Mouse (Mus musculus): ENCODE results near the gene Lexm. TPM values are rescaled to one million over a fixed set of nuclear protein-coding genes. Genes with fewer than 3 reads are reported as not detected.

Gene Lexm
- polyA plus RNA-seq, 1 experiment from 2014 or later, result not detected

DNA sequence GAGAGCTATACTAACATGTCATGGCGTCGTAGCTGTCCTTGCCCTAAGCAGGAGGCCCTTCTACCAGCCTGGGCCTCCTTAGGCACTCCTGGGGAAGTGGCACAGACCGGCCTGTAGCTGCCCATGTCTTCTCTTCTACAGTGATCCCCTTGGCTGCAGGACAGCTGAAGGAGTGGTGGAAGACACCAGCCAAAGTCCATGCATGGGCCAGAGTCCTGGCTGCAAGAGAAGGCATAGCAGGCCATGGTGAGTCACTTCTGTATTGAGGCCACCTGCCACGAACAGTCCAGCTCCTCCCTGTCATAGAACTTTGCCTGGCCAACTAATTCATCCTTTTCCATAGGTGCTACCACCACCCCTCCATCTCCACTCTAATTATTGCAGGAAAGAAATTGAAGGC lies 1.9 kb upstream of the Lexm start:
- no peak overlapping the region for H3K27ac ChIP-seq (ENCODE audit: low read length)
- H3K27me3 ChIP-seq (ENCODE audit: control insufficient read depth, insufficient read depth, low read length), result peaks cover 18% of the 10 kb centered on the region; the same call in 1 of the 2 replicates
- H3K4me3 ChIP-seq (replicated peaks; ENCODE audit: low read length), result no peak overlapping the region
- no peaks in the 10 kb centered on the region for H3K9me3 ChIP-seq (replicated peaks; ENCODE audit: control insufficient read depth, low read length)
- no peak for ATAC-seq (ENCODE audit: insufficient read depth, low FRiP score)
- no peak overlapping the region for H3K4me2 ChIP-seq (ENCODE audit: low read depth, low read length)
- WGBS, result 85% methylated on average over 4 of the region's 4 CpGs
- H3K36me3 ChIP-seq (ENCODE audit: control insufficient read depth, insufficient read depth, low read length), result no peaks in the 10 kb centered on the region
- H3K9ac ChIP-seq (ENCODE audit: low read length), result no peak overlapping the region
- peaks cover 7% of the 10 kb centered on the region for H3K4me1 ChIP-seq (ENCODE audit: control insufficient read depth, insufficient read depth, low read length)

DNA sequence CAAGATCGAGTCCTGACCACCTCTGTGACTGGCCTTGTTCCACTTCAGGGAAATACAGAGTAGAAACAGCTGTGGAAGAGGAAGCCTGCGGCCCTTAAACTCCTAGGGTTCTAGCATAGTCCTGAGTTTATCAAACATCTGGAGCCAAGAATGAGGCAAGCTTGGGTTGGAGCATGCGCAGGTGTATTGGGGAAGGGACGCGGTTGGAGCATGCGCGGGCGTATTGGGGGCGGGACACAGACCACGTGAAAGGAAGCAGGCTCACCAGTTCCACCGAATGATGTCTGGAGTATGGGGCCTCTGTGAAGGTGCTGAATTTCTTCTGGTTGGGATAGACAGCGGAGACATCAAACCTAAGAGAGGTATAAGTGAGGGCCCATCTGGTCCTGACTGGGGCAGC lies 1.4 kb downstream of the Lexm start:
- H3K36me3 ChIP-seq (ENCODE audit: control insufficient read depth, insufficient read depth, low read length), result no peaks in the 10 kb centered on the region
- H3K27me3 ChIP-seq (ENCODE audit: control insufficient read depth, insufficient read depth, low read length), result no peaks in the 10 kb centered on the region
- no peak overlapping the region for H3K27ac ChIP-seq (ENCODE audit: low read length)
- no peak for ATAC-seq (ENCODE audit: insufficient read depth, low FRiP score)
- no peaks in the 10 kb centered on the region for H3K9me3 ChIP-seq (replicated peaks; ENCODE audit: control insufficient read depth, low read length)
- H3K4me2 ChIP-seq (ENCODE audit: low read depth, low read length), result no peak overlapping the region
- 72% methylated on average over 12 of the region's 12 CpGs for WGBS
- H3K4me1 ChIP-seq (ENCODE audit: control insufficient read depth, insufficient read depth, low read length), result peaks cover 4% of the 10 kb centered on the region; the same call in 1 of the 2 replicates
- H3K4me3 ChIP-seq (replicated peaks; ENCODE audit: low read length), result no peak overlapping the region
- H3K9ac ChIP-seq (ENCODE audit: low read length), result no peak overlapping the region

DNA sequence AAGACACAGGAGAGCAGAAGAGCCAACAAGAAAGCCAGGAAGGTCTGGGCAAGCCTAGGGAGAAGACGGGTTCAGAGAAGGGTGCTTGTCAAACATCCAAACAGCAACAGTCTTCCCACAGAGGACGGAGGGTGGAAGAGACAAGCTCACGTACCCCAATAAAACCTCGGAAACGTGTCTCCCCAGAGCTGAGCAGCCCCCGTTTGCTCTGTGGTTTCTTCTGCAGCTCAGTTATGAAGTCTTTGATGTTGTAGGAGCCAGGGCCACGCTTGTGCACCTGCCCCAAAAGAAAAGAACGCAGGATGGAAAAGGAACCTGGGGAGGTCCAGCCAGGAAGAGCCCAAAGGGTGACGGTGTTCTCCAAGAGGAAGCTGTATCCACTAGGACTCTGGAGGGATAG lies 2.2 kb downstream of the Lexm start:
- Histone ChIP-seq H3K36me3 (ENCODE audit: control insufficient read depth, insufficient read depth, low read length) (no peaks in the 10 kb centered on the region), H3K9ac (ENCODE audit: low read length) (no peak overlapping the region), H3K4me1 (ENCODE audit: control insufficient read depth, insufficient read depth, low read length) (peaks cover 4% of the 10 kb centered on the region; the same call in 1 of the 2 replicates), H3K4me2 (ENCODE audit: low read depth, low read length) (no peak overlapping the region), H3K4me3 (replicated peaks; ENCODE audit: low read length) (no peak overlapping the region), H3K9me3 (replicated peaks; ENCODE audit: control insufficient read depth, low read length) (no peaks in the 10 kb centered on the region), H3K27ac (ENCODE audit: low read length) (no peak overlapping the region), H3K27me3 (ENCODE audit: control insufficient read depth, insufficient read depth, low read length) (no peaks in the 10 kb centered on the region)
- WGBS, result 82% methylated on average over 9 of the region's 9 CpGs
- no peak for ATAC-seq (ENCODE audit: insufficient read depth, low FRiP score)

DNA sequence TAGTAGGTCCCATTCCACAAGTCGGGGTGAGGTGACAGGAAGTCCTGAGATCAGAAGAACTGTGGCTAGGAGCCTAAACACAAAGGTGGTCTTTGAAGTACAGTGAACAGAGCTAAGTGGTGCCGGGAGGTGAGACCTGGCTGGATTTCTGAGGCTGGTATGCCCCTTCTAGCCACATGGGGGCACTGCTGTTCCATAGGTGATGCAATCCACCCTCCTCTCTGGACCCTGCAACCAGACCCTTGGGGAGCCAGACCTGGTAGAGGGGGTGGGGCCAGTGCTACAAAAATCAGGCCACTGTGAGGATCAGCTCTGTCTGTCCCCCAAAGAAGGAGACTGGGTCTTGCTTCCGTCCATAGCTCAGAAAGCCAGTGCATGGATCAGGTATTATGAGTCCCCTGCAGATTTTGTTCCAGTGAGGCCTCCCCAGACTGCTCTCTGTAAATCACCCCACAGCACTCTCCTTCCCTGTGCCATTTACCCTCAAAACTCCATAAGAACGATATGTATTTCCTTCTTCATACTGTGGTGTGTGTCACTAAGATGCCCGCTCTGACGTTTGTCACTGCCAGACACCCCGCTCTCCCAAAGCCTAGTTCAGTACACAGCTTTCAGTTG lies 2.8 kb downstream of the Lexm start:
- H3K36me3 ChIP-seq (ENCODE audit: control insufficient read depth, insufficient read depth, low read length), result no peaks in the 10 kb centered on the region
- no peaks in the 10 kb centered on the region for H3K9me3 ChIP-seq (replicated peaks; ENCODE audit: control insufficient read depth, low read length)
- peak; percentile 37; the same call in 1 of the 2 replicates for ATAC-seq (ENCODE audit: insufficient read depth, low FRiP score)
- H3K4me1 ChIP-seq (ENCODE audit: control insufficient read depth, insufficient read depth, low read length), result peaks cover 4% of the 10 kb centered on the region; the same call in 1 of the 2 replicates
- H3K27me3 ChIP-seq (ENCODE audit: control insufficient read depth, insufficient read depth, low read length), result no peaks in the 10 kb centered on the region
- H3K4me3 ChIP-seq (replicated peaks; ENCODE audit: low read length), result no peak overlapping the region
- no peak overlapping the region for H3K9ac ChIP-seq (ENCODE audit: low read length)
- no peak overlapping the region for H3K4me2 ChIP-seq (ENCODE audit: low read depth, low read length)
- H3K27ac ChIP-seq (ENCODE audit: low read length), result no peak overlapping the region
- 42% methylated on average over 7 of the region's 7 CpGs for WGBS

DNA sequence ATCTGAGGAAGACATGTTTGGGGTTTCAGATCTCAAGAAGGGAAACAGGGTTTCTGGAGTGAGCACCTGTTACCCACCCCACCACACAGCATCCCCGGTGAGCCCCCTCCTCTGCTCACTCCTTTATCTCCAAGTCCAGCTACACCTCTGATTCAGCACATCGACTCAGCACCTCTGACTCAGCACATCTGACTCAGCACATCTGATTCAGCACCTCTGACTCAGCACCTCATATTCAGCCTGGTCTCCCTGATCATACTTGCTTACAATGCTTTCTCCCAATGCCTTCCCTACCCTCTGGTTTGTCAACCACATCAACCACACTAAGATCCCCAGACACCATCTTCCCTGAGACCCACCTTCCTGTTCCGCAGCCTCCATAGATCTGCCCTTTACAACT lies 3.5 kb downstream of the Lexm start:
- Histone ChIP-seq H3K4me2 (ENCODE audit: low read depth, low read length) (no peak overlapping the region), H3K4me1 (ENCODE audit: control insufficient read depth, insufficient read depth, low read length) (peaks cover 4% of the 10 kb centered on the region; the same call in 1 of the 2 replicates), H3K36me3 (ENCODE audit: control insufficient read depth, insufficient read depth, low read length) (no peaks in the 10 kb centered on the region), H3K27ac (ENCODE audit: low read length) (no peak overlapping the region), H3K27me3 (ENCODE audit: control insufficient read depth, insufficient read depth, low read length) (no peaks in the 10 kb centered on the region), H3K9me3 (replicated peaks; ENCODE audit: control insufficient read depth, low read length) (no peaks in the 10 kb centered on the region), H3K4me3 (replicated peaks; ENCODE audit: low read length) (no peak overlapping the region), H3K9ac (ENCODE audit: low read length) (no peak overlapping the region)
- no peak for ATAC-seq (ENCODE audit: insufficient read depth, low FRiP score)
- 56% methylated on average over 3 of the region's 3 CpGs for WGBS

DNA sequence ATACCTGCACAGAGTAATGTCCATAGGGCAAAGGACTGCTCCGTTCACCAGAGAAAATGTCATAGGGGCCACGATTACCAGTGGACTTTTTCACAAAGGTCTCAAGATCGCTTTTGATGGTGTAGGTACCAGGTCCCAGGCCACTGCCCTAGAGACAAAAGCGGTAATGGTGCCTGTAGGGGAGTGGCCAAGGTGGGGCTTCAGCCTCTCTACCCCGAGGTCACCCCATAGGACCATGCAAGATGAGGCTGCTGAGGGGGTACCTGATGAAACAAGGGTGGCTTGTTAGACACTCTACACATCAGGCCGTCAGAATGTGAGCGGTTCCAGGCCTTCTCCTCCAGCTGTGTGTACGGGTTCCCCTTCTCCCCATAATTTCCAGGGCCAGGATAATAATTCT lies 3.9 kb downstream of the Lexm start:
- H3K36me3 ChIP-seq (ENCODE audit: control insufficient read depth, insufficient read depth, low read length), result no peaks in the 10 kb centered on the region
- no peak overlapping the region for H3K9ac ChIP-seq (ENCODE audit: low read length)
- WGBS, result 73% methylated on average over 8 of the region's 8 CpGs
- ATAC-seq (ENCODE audit: insufficient read depth, low FRiP score), result no peak
- no peaks in the 10 kb centered on the region for H3K27me3 ChIP-seq (ENCODE audit: control insufficient read depth, insufficient read depth, low read length)
- peaks cover 4% of the 10 kb centered on the region; the same call in 1 of the 2 replicates for H3K4me1 ChIP-seq (ENCODE audit: control insufficient read depth, insufficient read depth, low read length)
- 0 out of 2 replicates have a peak, but pooled peaks cover 4% of the 10 kb centered on the region for H3K9me3 ChIP-seq (replicated peaks; ENCODE audit: control insufficient read depth, low read length)
- no peak overlapping the region for H3K4me3 ChIP-seq (replicated peaks; ENCODE audit: low read length)
- H3K4me2 ChIP-seq (ENCODE audit: low read depth, low read length), result no peak overlapping the region
- no peak overlapping the region for H3K27ac ChIP-seq (ENCODE audit: low read length)

DNA sequence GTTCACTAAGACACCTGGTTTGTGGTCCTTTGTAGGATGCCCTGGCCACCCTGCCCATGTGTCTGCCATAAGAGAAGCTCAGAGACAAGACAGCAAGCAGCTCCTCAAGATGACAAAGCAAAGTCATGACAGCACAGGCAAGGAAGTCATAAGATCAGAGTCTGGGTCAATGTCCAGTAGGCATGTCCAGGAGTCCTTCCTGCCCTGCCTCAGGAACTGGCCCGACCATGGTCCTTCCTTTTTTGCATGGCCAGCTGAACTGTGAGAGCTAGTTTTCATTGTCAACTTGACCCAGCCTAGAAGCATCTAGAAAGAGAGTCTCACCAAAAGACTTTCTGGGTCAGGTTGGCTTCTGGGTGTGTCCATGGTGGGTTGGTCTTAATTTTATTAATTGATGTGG lies 9.1 kb downstream of the Lexm start:
- Histone ChIP-seq H3K27ac (ENCODE audit: low read length) (no peak overlapping the region), H3K4me3 (replicated peaks; ENCODE audit: low read length) (no peak overlapping the region), H3K4me2 (ENCODE audit: low read depth, low read length) (no peak overlapping the region), H3K9ac (ENCODE audit: low read length) (no peak overlapping the region), H3K9me3 (replicated peaks; ENCODE audit: control insufficient read depth, low read length) (0 out of 2 replicates have a peak, but pooled peaks cover 4% of the 10 kb centered on the region), H3K36me3 (ENCODE audit: control insufficient read depth, insufficient read depth, low read length) (no peaks in the 10 kb centered on the region), H3K4me1 (ENCODE audit: control insufficient read depth, insufficient read depth, low read length) (no peaks in the 10 kb centered on the region), H3K27me3 (ENCODE audit: control insufficient read depth, insufficient read depth, low read length) (no peaks in the 10 kb centered on the region)
- WGBS, result 90% methylated on average over 1 of the region's 1 CpGs
- ATAC-seq (ENCODE audit: insufficient read depth, low FRiP score), result no peak

DNA sequence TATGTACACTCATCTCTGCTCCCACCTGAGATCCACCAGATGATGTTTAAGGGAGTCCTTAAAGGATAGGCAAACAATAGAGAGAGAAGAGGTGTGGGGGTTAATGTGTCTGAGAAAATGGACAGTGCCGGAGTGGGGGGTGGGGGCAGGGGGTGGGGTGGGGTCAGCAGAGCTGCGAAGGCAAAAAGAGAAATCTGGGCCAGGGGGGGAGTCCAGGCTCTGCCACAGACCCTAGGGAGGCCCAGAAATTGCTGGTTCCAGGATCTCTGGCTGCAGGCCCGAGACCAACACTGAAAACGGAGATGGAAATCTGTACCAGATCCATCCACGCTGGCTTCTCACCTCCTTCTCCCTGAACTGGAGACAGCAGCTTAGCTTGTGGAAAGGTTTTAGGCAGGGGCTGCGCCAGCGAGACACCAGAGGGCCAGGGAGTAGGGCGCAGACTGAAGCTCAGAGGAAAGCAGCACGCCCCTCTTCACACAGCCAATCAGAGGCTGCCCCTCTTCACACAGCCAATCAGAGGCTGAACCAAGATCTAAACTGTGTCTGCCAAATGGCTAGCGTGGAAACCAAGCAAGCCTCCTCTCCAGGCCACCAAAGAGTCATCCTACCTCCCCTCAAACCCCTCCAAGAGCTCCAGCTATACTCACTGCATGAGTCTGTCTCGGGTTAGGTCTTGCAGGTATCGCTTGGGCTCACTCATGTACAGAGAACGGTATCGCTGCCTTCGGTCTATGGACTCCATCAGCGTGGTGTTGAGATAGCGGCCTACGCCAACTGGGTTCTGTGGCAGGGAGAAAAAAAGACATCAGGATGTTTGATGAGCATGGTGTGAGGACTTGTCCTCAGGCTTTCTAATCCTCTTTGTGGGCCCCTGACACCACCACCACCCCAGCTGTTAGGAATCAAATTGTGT lies 10.1 kb downstream of the Lexm start:
- Histone ChIP-seq H3K4me3 (replicated peaks; ENCODE audit: low read length) (peak overlapping the region; percentile 14; the same call in 1 of the 2 replicates), H3K27ac (ENCODE audit: low read length) (no peak overlapping the region), H3K9me3 (replicated peaks; ENCODE audit: control insufficient read depth, low read length) (0 out of 2 replicates have a peak, but pooled peaks cover 4% of the 10 kb centered on the region), H3K36me3 (ENCODE audit: control insufficient read depth, insufficient read depth, low read length) (no peaks in the 10 kb centered on the region), H3K4me2 (ENCODE audit: low read depth, low read length) (peak overlapping the region; percentile 35), H3K4me1 (ENCODE audit: control insufficient read depth, insufficient read depth, low read length) (no peaks in the 10 kb centered on the region), H3K27me3 (ENCODE audit: control insufficient read depth, insufficient read depth, low read length) (no peaks in the 10 kb centered on the region), H3K9ac (ENCODE audit: low read length) (peak overlapping the region; percentile 43; the same call in 1 of the 2 replicates)
- WGBS, result 41% methylated on average over 18 of the region's 18 CpGs
- peak; percentile 80 for ATAC-seq (ENCODE audit: insufficient read depth, low FRiP score)

DNA sequence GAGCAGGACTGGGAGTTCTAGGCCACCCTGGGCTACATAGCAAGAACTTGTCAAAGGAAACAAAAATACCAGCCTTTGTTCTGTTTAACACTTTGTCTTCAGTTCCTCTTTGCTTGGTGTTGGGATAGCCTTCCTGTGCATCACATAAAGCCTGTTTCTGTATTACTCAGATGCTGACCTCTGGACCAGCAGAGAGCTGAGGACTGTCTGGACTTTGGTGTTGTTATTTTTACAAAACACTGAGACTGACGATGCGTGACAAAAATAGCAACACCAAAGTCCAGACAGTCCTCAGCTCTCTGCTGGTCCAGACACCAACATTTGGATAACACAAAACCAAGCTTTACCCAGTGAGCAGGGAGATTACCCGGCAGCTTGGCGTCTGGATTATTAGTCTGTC lies 16.3 kb downstream of the Lexm start:
- Histone ChIP-seq H3K27me3 (ENCODE audit: control insufficient read depth, insufficient read depth, low read length) (no peaks in the 10 kb centered on the region), H3K4me1 (ENCODE audit: control insufficient read depth, insufficient read depth, low read length) (no peaks in the 10 kb centered on the region), H3K9me3 (replicated peaks; ENCODE audit: control insufficient read depth, low read length) (no peaks in the 10 kb centered on the region), H3K27ac (ENCODE audit: low read length) (no peak overlapping the region), H3K4me3 (replicated peaks; ENCODE audit: low read length) (no peak overlapping the region), H3K36me3 (ENCODE audit: control insufficient read depth, insufficient read depth, low read length) (no peaks in the 10 kb centered on the region), H3K9ac (ENCODE audit: low read length) (no peak overlapping the region), H3K4me2 (ENCODE audit: low read depth, low read length) (no peak overlapping the region)
- no peak for ATAC-seq (ENCODE audit: insufficient read depth, low FRiP score)
- WGBS, result 74% methylated on average over 4 of the region's 4 CpGs
